Mouse (Mus musculus) right cerebral cortex, postnatal 10 days (tissue): ENCODE results near the gene Zfpm1.

Experiments
- DNase-seq, 2 experiments: peaks; one replicate each; pipeline ENCODE4 v3.0.0; 2021; ENCODE audit warnings: low spot score in 2 of 2

Zfpm1 gene

DNA sequence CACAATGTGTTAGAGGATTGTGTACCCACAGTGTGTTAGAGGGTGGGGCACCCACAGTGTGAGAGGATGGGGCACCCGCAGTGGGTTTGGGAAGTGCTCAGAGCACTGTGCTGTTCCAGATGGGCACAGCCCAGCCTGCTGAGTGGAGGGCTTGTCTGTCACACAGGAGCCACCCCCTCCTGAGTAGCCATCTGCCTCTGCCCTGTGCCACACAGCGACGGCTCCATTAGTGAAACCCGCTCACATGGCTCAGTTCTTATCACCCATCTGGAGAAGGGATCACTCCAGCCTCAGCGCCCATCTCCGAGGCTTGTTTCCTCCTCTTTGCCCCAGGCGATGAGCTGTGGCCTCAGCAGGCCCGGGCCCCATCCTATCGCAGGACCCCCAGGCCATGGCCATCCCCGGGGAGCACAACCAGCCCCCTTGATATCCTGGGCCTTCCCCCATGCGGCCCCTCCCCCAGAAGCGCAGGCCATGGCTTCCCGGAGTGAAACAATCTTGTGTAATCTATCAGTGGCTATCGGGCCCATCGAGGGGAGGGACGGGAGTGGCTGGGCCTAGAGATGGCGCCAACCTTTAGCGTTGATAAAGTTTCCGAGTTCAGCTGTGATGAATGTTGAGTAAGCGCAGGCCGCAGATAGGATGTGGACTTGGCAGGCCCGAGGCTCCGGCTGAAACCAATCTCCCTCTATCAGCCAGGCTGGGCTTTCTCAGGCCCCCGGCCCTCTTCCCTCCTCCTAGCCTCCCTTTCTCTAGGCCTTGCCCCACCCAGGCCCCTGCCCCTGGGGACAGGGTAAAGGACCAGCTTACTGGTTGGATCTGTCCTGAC is 14.4 kb downstream of the Zfpm1 start:
- no peak for DNase-seq

DNA sequence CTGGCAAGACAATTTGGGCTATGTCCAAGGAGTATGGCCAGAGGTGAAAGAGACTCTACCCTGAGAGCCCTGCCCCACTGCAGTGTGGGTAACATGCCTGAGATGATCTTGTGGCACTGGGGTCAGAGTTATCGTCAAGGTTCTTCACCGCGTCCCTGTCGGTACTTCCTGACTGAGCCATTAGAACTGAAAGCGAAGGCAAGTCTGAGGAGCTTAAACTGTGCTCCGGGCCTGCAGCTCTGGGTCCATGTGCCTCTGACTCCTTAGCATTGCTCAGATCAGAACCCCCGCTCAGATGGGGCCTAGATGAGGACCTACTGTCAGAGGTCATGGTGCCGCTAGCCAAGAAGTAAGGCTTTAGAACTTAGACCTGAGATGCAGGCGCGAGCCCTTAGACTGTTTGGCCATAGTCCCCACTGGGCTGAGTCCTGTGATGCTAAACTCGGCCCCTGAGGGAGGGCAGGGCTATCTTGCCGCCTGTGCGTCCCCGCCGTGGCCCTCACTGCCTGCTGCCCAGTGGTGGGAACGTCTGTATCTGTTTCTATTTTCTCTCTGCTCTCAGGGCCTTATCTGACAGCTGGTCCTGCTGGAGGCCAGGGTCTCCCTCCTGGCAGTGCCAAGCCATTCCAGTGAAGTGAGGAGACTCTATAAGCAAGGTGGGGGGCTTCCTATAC is 17.8 kb downstream of the Zfpm1 start:
- no peak for DNase-seq

DNA sequence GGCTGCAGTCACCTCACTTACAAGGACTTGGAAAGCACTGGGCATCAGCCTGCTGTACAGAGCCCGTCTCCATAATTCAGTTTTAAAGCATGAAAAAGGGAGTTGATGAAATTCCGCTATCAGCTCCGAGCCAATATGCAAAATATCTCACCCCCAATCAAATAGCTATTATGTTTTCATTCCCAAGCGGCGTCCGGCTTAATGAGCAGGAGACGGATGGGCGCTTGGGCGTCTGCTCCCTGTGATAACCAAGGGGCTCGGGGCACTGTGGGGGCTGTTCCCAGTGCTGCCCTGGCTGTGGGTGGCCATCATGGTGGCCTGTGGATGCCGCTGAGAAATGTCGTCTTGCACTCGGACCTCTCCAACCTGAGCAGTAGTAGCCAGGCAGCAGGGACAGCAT is 19.1 kb downstream of the Zfpm1 start:
- DNase-seq, result no peak

DNA sequence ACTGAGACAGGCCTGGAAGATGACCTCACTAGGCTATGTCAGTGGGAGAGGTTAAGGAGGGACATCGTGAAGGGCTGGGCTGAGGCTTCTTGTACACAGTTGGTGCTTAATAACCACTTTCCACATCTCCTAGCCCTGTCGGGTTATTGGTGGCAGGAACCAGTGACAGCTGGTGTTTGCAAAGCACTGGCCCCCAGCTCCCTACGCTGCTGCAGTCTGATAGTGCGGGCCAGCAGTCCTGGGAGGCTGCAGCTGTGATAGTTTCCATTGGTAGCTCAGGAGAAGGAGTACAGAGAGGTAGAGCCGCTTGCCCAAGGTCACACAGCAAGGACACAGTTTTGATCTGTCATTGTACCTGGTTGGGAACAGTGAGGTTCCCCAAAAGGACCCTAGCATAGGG is 19.9 kb downstream of the Zfpm1 start:
- DNase-seq, result no peak

DNA sequence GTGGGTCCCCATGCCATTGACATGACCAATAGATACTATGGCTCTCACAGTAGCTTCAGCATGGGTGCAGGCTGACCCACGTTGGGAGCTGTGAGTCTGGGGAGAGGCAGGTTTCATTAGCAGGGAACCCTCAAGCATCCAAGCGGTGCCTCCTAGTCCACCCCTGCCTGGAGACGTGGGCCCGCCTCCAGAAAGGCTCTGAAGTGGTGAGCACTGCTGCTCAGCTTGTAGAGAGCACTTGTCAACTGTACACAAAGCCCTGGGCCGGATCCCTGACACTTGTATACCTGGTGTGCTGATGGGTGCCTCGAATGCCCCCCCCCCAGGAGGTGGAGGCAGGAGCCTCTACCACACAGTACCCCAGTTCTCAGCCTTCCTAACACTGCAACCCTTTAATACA is 21.5 kb downstream of the Zfpm1 start:
- no peak for DNase-seq

DNA sequence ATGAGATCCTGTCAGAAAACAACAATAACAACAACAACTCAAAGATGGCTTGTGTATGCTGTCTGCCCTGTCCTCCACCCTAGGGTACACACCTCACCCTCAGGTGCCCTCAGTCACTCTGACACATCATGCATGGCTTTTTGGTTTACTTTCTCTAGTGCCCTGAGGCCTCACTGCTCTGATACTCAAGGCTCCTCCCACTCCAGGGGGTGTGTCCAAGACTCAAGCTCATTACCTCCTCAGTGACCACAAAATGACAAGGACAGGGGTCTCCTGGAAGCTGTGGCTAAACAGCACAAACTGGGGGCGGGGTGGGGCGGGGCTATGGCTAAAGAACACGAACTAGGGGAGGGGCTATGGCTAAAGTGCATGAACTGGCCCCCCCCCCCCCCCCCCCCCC is 22.1 kb downstream of the Zfpm1 start:
- no peak for DNase-seq

DNA sequence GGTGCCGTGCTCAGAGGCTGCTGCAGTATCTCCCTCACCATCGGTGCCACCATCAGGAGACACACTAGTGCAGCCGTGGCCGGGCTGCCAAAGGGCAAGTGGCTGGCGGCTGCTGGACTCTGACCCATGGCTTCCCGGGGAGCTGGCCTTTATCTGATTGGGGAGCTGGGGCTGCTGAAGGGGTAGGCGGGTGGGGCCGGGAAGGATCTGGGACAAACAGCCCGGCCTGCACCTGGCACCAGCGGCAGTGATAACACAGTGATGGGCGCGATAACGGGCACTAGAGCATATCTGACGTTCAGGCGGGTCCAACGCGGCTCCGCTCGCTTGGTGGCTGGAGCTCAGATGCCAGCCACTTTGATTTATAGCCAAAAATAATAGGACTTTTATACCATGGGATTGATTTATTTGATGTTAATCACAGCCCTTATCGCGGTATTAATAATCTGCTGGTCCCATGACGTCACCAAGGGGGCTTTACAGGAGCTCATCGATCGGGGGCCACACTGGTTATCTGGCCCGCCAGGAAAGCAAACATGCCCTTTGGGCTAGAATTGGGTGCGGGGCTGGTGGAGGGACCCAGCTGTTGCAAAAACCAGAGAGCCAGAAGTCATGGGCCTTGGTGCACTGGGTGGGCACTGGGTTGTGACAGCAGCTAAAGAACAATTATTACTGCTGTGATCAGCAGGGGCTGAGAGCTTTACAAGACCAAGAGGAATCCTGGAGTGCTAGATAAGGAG is 24.9 kb downstream of the Zfpm1 start:
- no peak for DNase-seq

DNA sequence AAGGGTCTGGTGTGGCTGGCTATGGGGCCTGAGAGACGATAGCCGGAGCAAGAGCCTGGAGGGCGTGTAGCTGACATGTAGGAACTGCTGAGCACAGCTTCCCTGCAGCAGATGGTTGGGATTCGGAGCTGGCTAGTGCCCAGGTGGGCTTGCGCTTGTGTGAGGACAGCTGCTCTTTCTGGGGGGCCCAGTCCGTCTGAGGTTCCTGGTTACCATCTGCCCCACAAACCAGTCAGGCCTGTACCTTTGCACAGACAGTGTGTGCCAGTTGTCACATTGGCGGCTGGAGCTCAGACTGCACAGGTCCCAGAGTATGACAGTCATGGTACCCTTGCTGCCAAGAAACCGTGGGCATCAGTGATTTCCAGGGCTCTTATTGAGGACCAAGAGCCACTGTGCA is 25.9 kb downstream of the Zfpm1 start:
- peak; percentile 67 to 70 for DNase-seq

DNA sequence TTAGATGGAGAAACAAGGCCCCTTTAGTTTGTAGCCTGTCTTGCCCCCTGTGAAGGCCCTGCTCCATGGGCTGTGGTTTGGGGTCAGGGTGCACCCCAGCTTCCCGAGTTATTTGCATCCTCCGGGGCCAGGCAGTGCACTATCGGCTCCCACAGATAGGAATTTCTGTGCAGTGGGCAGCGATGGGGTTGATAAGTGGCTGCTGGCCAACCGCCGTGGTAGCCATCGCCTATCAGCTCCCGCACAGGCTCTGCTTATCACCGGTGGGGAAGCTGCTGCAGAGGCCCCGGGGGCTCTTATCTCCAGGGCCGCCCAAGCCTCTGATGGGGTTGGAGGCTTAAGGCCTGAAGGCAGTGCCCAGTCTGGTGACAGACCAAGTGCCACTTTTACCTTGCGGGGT is 27.3 kb downstream of the Zfpm1 start:
- DNase-seq, result no peak

DNA sequence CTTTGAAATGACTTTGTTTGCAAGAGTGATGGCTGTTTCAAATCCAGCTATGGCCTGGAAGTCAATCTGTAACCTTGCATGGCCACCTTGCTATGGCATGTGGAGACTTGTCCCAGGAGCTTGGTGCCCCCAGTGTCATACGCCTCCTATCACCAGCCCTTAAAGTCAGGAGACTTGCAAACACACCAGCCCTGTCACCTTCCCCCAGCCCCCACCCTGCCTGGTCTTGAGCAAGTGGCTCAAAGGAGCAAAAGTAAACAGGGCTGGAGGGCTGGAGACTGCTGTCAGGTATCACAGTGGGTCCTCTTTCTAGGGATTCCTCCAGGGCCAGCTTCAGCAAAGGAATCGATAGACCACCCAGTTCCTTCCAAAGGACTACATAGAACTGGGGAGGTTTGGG is 29.2 kb downstream of the Zfpm1 start:
- no peak for DNase-seq

DNA sequence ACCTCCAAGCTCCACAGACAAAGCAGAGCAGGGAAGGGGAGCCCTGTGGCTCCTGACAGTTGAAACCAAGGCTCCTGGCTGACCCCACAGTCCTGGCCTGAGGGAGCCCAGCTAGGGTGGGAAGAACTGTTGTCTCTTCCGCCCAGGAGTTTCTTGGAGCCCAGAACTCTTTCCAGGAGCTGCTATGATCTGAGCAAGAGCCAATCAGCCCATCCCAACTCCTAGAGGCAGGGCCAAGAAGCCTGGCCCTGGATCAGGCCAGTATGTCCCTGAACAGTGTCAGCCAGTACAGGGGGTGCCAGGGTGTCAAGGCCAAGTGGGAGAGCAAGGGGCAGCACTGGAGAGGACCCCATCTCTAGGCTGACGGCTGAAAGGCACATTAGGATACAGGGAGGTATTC is 30.6 kb downstream of the Zfpm1 start:
- no peak for DNase-seq

DNA sequence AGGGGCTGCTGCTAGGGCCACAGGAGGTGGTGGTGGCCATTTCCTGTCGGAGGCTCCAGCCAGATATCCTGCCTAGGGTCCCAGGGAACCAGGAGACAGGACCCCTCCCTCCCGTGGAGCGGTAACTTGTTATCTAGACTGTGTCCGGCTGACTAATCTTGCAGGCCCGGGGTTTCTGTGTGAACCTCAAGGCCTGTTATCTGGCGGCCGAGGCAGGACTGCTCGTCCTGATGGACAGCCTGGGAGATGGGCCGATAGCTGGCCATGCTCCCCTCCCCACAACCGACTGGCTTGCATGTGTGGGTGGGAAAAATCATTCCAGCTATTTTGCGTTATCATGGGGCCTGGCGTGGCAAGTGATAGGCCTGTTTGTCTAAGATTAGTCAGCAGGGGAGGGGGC is 31.4 kb downstream of the Zfpm1 start:
- no peak for DNase-seq

DNA sequence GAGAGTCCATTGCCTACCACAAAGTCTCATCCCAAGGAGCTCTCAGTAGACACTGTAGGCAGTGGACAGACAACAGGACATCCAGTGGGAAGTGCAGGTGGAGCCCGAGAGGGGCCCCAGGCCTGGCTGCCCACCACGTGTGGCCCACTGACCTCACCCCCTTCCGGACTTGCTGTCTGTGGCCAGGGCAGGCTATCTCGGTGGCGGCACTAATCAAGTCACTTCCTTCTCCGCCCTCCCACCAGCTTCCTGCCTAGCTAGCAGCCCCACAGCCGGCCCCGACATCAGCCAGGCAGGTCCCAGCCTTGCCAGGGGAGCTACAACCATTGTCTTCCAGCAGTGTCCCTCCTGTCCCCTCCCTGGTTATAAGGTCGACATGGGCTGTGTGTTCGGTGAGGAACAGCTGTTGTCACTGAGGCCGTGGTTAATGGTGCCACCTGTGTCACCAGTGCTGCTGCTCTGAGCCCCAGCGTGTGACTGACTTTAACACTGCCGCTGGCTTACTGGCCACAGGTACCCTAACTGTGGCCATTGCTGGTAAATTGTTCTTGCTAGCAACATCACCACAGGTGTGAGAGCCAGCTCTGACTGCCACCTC is 33.1 kb downstream of the Zfpm1 start:
- peak; percentile 48 to 57 for DNase-seq

DNA sequence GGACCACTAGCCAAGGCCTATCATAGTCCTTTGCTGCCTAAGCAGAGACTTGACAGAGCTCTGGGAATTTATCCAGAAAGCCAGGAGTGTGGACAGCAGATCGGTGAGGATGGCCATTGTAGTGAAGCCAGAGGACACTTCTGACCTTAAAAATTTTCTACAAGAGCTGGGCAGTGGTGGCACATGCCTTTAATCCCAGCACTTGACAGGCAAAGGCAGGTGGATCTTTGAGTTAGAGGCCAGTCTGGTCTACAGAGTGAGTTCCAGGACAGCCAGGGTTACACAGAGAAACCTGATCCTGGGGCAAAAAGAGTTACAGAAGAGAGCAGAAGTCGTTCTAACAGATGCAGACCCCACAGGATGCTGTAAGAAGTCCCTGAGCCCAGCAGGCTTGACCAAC is 34.5 kb downstream of the Zfpm1 start:
- no peak for DNase-seq

DNA sequence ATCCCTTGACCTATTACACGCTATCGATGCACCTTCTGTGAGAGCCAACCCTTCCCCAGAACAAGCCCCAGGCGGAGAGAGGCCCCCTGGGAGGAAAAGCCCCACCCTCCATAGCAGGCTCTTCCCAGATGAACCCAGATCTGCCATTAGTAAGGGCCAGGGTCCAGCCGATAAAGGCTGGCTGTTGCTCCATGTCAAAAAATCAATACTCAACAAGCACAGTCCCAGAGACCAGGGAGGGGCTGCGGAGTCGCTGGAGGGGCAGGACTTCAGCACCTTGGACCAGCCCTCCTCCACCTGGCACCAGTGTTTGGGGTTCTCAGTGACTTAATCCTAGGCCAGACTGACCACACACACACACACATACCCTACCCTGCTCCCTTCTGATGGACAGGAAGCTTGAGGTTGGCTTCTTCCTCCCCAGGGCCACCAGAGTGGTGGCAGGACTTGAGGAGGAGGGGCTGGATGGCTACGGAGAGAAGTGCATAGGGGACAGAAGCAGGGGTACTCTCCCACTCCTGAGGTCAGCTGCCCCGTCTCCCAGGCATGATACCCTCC is 36.1 kb downstream of the Zfpm1 start:
- no peak for DNase-seq

DNA sequence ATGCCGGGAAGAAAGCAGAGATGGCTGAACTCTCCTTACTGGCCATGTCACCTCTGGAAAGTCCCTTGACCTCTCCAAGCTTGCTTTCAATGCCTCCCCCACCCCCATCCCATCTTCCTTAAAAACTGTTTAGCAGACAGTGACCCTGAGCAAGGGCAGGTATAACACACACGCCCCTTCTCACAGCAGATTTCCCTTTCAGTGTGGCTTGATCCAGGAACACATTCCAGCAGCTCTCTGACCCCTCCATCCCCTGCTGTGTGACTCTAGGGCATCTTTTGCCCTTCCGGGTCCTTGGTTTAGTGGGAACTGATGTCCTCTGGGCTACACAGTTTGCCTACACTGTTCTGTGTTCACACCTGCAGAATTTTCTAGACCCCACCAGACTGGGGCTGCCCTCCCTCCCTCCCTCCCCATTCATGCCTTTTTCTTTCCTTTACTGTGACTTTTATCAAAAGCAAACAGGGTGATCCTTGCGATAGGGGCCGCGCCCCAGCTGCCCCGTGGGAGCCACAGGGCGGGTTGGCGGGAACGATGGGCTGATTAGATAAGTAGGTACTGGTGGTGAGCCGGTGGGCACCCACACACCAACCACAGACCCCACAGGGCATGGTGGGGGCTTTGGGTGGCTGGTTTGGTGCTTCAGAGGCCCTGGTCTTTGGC is 37.2 kb downstream of the Zfpm1 start:
- no peak for DNase-seq

DNA sequence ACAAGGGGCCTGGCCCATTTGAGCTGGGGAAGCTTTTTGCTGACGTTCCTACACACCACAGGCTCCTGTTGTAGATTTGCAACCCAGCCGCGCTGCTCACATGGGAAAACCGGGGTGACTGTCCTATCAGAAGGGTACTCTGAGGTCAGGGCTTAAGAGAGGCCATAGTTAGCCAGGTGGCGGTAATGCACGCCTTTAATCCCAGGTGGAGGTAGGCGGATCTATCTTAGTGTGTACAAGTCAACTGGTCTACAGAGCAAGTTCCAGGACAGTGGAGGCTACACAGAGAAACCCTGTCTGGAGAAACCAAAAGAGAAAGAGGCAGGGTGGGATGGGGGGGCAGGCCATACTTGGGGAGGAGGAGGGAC is 37.8 kb downstream of the Zfpm1 start:
- DNase-seq, result no peak

DNA sequence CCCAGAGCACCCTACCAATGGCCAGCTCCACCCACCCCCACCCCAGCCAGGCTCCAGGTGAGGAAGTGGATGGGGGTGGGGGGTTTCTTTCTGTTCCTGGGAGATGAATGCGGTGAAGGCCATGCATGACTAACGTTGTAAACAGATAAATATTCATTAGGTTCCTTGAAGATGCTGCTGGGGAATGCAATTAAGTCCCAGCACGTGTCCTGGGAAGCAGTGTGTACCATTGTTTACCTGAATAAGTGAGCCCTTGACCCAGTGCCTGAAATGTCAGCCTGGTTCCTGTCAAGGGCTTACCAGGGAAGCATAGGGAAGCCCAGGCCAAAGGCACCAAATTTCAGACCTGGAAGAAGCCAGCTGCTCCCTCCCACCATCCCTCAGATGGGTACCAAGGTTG is 38.6 kb downstream of the Zfpm1 start:
- no peak for DNase-seq

DNA sequence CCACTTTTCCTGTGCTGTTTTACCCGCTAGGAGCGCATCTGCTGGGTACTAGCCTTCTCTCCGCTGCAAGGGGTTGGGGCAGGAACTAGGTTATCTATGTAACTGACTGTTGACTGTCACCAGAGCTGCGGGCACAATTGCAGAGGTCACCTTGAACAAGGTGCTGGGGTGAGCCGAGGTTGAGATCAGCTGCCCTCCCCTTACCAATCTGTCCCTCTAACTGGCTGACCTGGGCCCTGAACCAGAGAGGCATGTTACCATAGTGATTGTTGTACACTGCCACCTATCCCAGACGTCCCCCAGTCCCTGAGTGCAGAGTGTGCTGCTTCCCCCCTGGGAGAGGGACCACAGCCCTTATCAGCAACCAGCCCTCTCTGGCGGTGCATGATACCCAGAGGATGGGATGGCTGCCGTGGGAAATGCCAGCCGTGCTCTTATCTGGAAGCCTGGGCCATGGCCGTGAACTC is 39.5 kb downstream of the Zfpm1 start:
- DNase-seq, result no peak

DNA sequence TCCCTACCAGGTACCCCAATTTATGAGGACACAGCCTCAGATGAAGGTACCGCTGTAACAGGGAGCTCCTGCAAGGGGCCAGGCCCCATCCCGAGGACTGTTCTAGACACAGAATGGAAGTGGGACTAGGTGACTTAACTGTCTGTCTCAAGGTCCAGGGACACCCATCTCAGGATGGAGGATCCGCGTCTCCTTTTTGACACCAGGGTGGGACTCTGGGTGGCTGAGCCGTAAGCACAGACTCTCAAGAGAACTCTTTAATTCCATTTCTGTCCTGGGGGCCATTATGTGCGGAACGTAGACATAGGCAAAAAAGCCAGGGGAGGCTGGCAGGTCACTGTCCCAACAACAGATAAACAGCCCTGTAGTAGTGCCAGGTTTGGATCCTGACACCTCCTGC is 40.2 kb downstream of the Zfpm1 start:
- no peak for DNase-seq

DNA sequence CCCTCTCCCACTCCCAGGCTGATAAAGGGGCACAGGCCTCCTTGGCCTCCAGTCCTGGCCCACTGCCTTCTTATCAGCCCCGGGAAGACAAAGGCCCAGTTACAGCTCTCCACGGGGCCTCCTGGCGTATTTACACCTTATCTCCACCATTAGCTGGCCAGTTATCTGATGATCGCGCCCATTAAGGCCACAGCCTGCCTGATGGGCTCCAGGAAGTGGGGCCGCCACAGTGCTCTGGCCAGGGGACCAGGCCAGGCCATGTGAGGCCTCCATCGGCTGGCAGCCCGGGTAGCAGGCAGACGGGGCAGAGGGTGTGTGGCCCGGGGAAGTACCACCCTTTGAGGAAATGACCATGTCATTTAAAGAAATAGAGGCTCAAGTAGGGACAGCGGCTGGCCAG is 40.9 kb downstream of the Zfpm1 start:
- no peak for DNase-seq
